Mouse (Mus musculus) stomach, embryonic 14.5 days (tissue): ENCODE measurements around the gene Lacc1. TPM values are rescaled to one million over a fixed set of nuclear protein-coding genes. Genes with fewer than 3 reads are reported as not detected.

Experiments
- ATAC-seq: fragments of 200-750 bp; cut with Nextera tagmentation; 2 replicates; pipeline ENCODE4 v1.8.0; 2017; ENCODE audit warnings: low read depth, moderate TSS enrichment; ENCODE audit not compliant: insufficient number of reproducible peaks, insufficient read depth, low FRiP score
- H3K27ac ChIP-seq: fragments of 300-500 bp; sonication (generic); 2 replicates; pipeline ENCODE4 v1.5.1; 2014; ENCODE audit warnings: mild to moderate bottlenecking, low read length, moderate library complexity, mixed read lengths
- H3K27me3 ChIP-seq: fragments of 300-500 bp; sonication (generic); 2 replicates; pipeline ENCODE4 v1.6.1; 2014; ENCODE audit warnings: low read length, control low read depth, mixed read lengths; ENCODE audit not compliant: control insufficient read depth, insufficient read depth
- H3K36me3 ChIP-seq: fragments of 300-500 bp; sonication (generic); 2 replicates; pipeline ENCODE4 v1.6.1; 2014; ENCODE audit warnings: mild to moderate bottlenecking, control low read depth, low read length, moderate library complexity, mixed read lengths; ENCODE audit not compliant: control insufficient read depth, insufficient read depth
- H3K4me1 ChIP-seq: fragments of 300-500 bp; sonication (generic); 2 replicates; pipeline ENCODE4 v1.6.1; 2014; ENCODE audit warnings: low read length, control low read depth, mixed read lengths; ENCODE audit not compliant: control insufficient read depth, insufficient read depth
- H3K4me2 ChIP-seq: fragments of 300-500 bp; sonication (generic); replicated peaks from 2 replicates; pipeline ENCODE4 v1.6.1; 2014; ENCODE audit warnings: low read depth, low read length, control low read depth
- H3K4me3 ChIP-seq: fragments of 300-500 bp; sonication (generic); 2 replicates; pipeline ENCODE4 v1.5.1; 2014; ENCODE audit warnings: low read depth, low read length, control low read depth
- H3K9ac ChIP-seq: fragments of 300-500 bp; sonication (generic); replicated peaks from 2 replicates; pipeline ENCODE4 v1.6.1; 2014; ENCODE audit warnings: low read depth, mild to moderate bottlenecking, control low read depth, low read length, moderate library complexity, mixed read lengths
- H3K9me3 ChIP-seq: fragments of 300-500 bp; sonication (generic); 2 replicates; pipeline ENCODE4 v1.6.1; 2016; ENCODE audit warnings: low read depth, low read length, control low read depth; ENCODE audit not compliant: control insufficient read depth
- WGBS: fragments of 180-500 bp; shearing (Covaris S2); extraction: QIAGEN DNeasy Blood & Tissue Kit; methylation state at CpG from one replicate; pipeline ENCODE4 v1.1.7; 2014; 5-methylcytosine and 5-hydroxymethylcytosine counted together
- polyA plus RNA-seq: library from polyadenylated mRNA; unstranded; fragments of >200 nt; fragmentation: Nextera tagmentation; extraction: Ambion mirVana; gene quantifications from 2 replicates; pipeline ENCODE4 v1.2.1, GENCODE M21; 2014

Gene Lacc1
- 9.0 and 12.2 TPM in 2 replicates for polyA plus RNA-seq

GRCm38 (mm10) chr14:77036226-77037046, at the start of gene Lacc1, which contains the start of gene Ccdc122:
Gene Lacc1, minus strand, starts transcription at chr14:77036904.
Gene Ccdc122, plus strand, starts transcription at chr14:77036772.
- H3K27me3 ChIP-seq, result no peaks in the 10 kb centered on the region
- H3K9ac ChIP-seq, result peak within 1 kb of the TSS; percentile 66
- peak within 1 kb of the TSS; percentile 77 for H3K4me2 ChIP-seq
- WGBS, result under 1% methylated on average over 82 of the region's 86 CpGs
- no peaks in the 10 kb centered on the region; the same call in 1 of the 2 replicates for H3K4me1 ChIP-seq
- 0 out of 2 replicates have a peak, but pooled peaks cover 1% of the 10 kb centered on the region for H3K36me3 ChIP-seq
- H3K4me3 ChIP-seq, result peak within 1 kb of the TSS; percentile 53
- H3K9me3 ChIP-seq, result no peaks in the 10 kb centered on the region
- peak; percentile 81; the same call in 1 of the 2 replicates for ATAC-seq
- no peak within 1 kb of the TSS; the same call in 1 of the 2 replicates for H3K27ac ChIP-seq

GRCm38 (mm10) chr14:77081248-77081647, 44.5 kb upstream of the Lacc1 start:
- no peaks in the 10 kb centered on the region for H3K4me1 ChIP-seq
- ATAC-seq, result no peak
- H3K9me3 ChIP-seq, result no peaks in the 10 kb centered on the region
- H3K27ac ChIP-seq, result no peak overlapping the region
- H3K9ac ChIP-seq, result no peak overlapping the region
- no peak overlapping the region for H3K4me3 ChIP-seq
- H3K4me2 ChIP-seq, result no peak overlapping the region
- 91% methylated on average over 5 of the region's 5 CpGs for WGBS
- H3K27me3 ChIP-seq, result no peaks in the 10 kb centered on the region
- H3K36me3 ChIP-seq, result no peaks in the 10 kb centered on the region

- no peak for ATAC-seq
- no peak overlapping the region for H3K9ac ChIP-seq
- no peaks in the 10 kb centered on the region for H3K4me1 ChIP-seq
- H3K36me3 ChIP-seq, result no peaks in the 10 kb centered on the region
- no peak overlapping the region for H3K27ac ChIP-seq
- no peak overlapping the region for H3K4me2 ChIP-seq
- no peak overlapping the region for H3K4me3 ChIP-seq
- H3K9me3 ChIP-seq, result no peaks in the 10 kb centered on the region
- 100% methylated on average over 1 of the region's 1 CpGs for WGBS
- no peaks in the 10 kb centered on the region for H3K27me3 ChIP-seq
These were observed 32.7 kb upstream of the Lacc1 start for GRCm38 (mm10) chr14:77069361-77069760.

- Histone ChIP-seq H3K4me1 (no peaks in the 10 kb centered on the region), H3K9ac (no peak overlapping the region), H3K27me3 (no peaks in the 10 kb centered on the region), H3K27ac (no peak overlapping the region), H3K36me3 (no peaks in the 10 kb centered on the region), H3K4me2 (no peak overlapping the region), H3K9me3 (no peaks in the 10 kb centered on the region), H3K4me3 (no peak overlapping the region)
- no peak for ATAC-seq
These were observed 16.6 kb upstream of the Lacc1 start for GRCm38 (mm10) chr14:77053288-77053687.

GRCm38 (mm10) chr14:77037832-77038425, 1.2 kb upstream of the Lacc1 start:
- H3K9me3 ChIP-seq, result no peaks in the 10 kb centered on the region
- H3K36me3 ChIP-seq, result no peaks in the 10 kb centered on the region
- no peak overlapping the region for H3K4me2 ChIP-seq
- H3K9ac ChIP-seq, result no peak overlapping the region
- WGBS, result 74% methylated on average over 8 of the region's 8 CpGs
- H3K27me3 ChIP-seq, result no peaks in the 10 kb centered on the region
- H3K4me1 ChIP-seq, result no peaks in the 10 kb centered on the region; the same call in 1 of the 2 replicates
- no peak overlapping the region for H3K27ac ChIP-seq
- no peak overlapping the region for H3K4me3 ChIP-seq
- 0 out of 2 replicates have a peak, but pooled peaks have one; percentile 20 for ATAC-seq

- Histone ChIP-seq H3K27ac (no peak overlapping the region), H3K9ac (no peak overlapping the region)
These were observed 626 bp upstream of the Lacc1 start for GRCm38 (mm10) chr14:77037330-77037729.

GRCm38 (mm10) chr14:77034970-77035369, 1.7 kb downstream of the Lacc1 start:
- Histone ChIP-seq H3K27me3 (no peaks in the 10 kb centered on the region), H3K27ac (no peak overlapping the region), H3K4me1 (no peaks in the 10 kb centered on the region; the same call in 1 of the 2 replicates), H3K4me3 (no peak overlapping the region), H3K9me3 (no peaks in the 10 kb centered on the region), H3K4me2 (no peak overlapping the region), H3K9ac (no peak overlapping the region), H3K36me3 (0 out of 2 replicates have a peak, but pooled peaks cover 3% of the 10 kb centered on the region)
- no peak for ATAC-seq
- whole genome bisulfite sequencing, result 82% methylated on average over 8 of the region's 8 CpGs

More at GRCm38 (mm10) chr14:77037330-77037729, 626 bp upstream of the Lacc1 start:
- H3K27me3 ChIP-seq, result no peaks in the 10 kb centered on the region
- no peak for ATAC-seq
- WGBS, result 84% methylated on average over 5 of the region's 5 CpGs
- no peaks in the 10 kb centered on the region; the same call in 1 of the 2 replicates for H3K4me1 ChIP-seq
- no peak overlapping the region; the same call in 1 of the 2 replicates for H3K4me3 ChIP-seq
- H3K9me3 ChIP-seq, result no peaks in the 10 kb centered on the region
- H3K4me2 ChIP-seq, result no peak overlapping the region
- no peaks in the 10 kb centered on the region for H3K36me3 ChIP-seq

- Histone ChIP-seq H3K27ac (no peak overlapping the region), H3K27me3 (no peaks in the 10 kb centered on the region), H3K9ac (no peak overlapping the region), H3K4me2 (no peak overlapping the region), H3K9me3 (no peaks in the 10 kb centered on the region), H3K4me3 (no peak overlapping the region), H3K4me1 (no peaks in the 10 kb centered on the region; the same call in 1 of the 2 replicates), H3K36me3 (0 out of 2 replicates have a peak, but pooled peaks cover 3% of the 10 kb centered on the region)
- ATAC-seq, result no peak
- WGBS, result 58% methylated on average over 7 of the region's 7 CpGs
These were observed 2.4 kb downstream of the Lacc1 start for GRCm38 (mm10) chr14:77034175-77034915.
